Mouse (Mus musculus): ENCODE data around the gene Rbms3. TPM values are rescaled to one million over a fixed set of nuclear protein-coding genes. Genes with fewer than 3 reads are reported as not detected.

The Rbms3 gene
- polyA plus RNA-seq, 1 experiment from 2014 or later, result 44.5 TPM

GRCm38 (mm10) chr9:116912493-116912847 is 717.2 kb downstream of the Rbms3 start:
- DNase-seq (ENCODE audit: low spot score) (no peak), ATAC-seq (replicated peaks; ENCODE audit: low FRiP score, low read depth) (no peak)
- Histone ChIP-seq H3K4me3 (replicated peaks; ENCODE audit: low read depth, low read length) (no peak overlapping the region), H3K4me1 (replicated peaks; ENCODE audit: insufficient read depth, low read length) (no peaks in the 10 kb centered on the region), H3K27me3 (ENCODE audit: insufficient read depth, low read length) (no peaks in the 10 kb centered on the region), H3K36me3 (ENCODE audit: insufficient read depth, low read length) (no peaks in the 10 kb centered on the region), H3K27ac (no peak overlapping the region), H3K9ac (ENCODE audit: low read depth, low read length) (no peak overlapping the region), H3K9me3 (replicated peaks; ENCODE audit: low read length) (no peaks in the 10 kb centered on the region), H3K4me2 (ENCODE audit: low read length) (no peak overlapping the region)
- no peak for TF ChIP-seq CTCF (IDR thresholded peaks at IDR 0.05; ENCODE audit: low read depth)
- WGBS, result 41% methylated on average over 3 of the region's 3 CpGs

GRCm38 (mm10) chr9:116911781-116912492 is 717.8 kb downstream of the Rbms3 start:
- Histone ChIP-seq H3K4me3 (replicated peaks; ENCODE audit: low read depth, low read length) (no peak overlapping the region), H3K36me3 (ENCODE audit: insufficient read depth, low read length) (no peaks in the 10 kb centered on the region), H3K4me2 (ENCODE audit: low read length) (no peak overlapping the region), H3K27ac (no peak overlapping the region), H3K9ac (ENCODE audit: low read depth, low read length) (no peak overlapping the region), H3K4me1 (replicated peaks; ENCODE audit: insufficient read depth, low read length) (no peaks in the 10 kb centered on the region), H3K27me3 (ENCODE audit: insufficient read depth, low read length) (no peaks in the 10 kb centered on the region), H3K9me3 (replicated peaks; ENCODE audit: low read length) (no peaks in the 10 kb centered on the region)
- 20% methylated on average over 2 of the region's 2 CpGs for WGBS
- TF ChIP-seq CTCF (IDR thresholded peaks at IDR 0.05; ENCODE audit: low read depth), result no peak
- peak; percentile 39 for DNase-seq (ENCODE audit: low spot score)
- ATAC-seq (replicated peaks; ENCODE audit: low FRiP score, low read depth), result no peak

GRCm38 (mm10) chr9:116909511-116909910 is 720.2 kb downstream of the Rbms3 start:
- no peaks in the 10 kb centered on the region for H3K4me1 ChIP-seq (replicated peaks; ENCODE audit: insufficient read depth, low read length)
- no peak for DNase-seq (ENCODE audit: low spot score)
- H3K9me3 ChIP-seq (replicated peaks; ENCODE audit: low read length), result no peaks in the 10 kb centered on the region
- no peak overlapping the region for H3K27ac ChIP-seq
- no peak overlapping the region for H3K4me2 ChIP-seq (ENCODE audit: low read length)
- H3K9ac ChIP-seq (ENCODE audit: low read depth, low read length), result no peak overlapping the region
- TF ChIP-seq CTCF (IDR thresholded peaks at IDR 0.05; ENCODE audit: low read depth), result no peak
- 69% methylated on average over 4 of the region's 4 CpGs for whole genome bisulfite sequencing
- no peaks in the 10 kb centered on the region for H3K27me3 ChIP-seq (ENCODE audit: insufficient read depth, low read length)
- ATAC-seq (replicated peaks; ENCODE audit: low FRiP score, low read depth), result no peak
- H3K36me3 ChIP-seq (ENCODE audit: insufficient read depth, low read length), result no peaks in the 10 kb centered on the region
- H3K4me3 ChIP-seq (replicated peaks; ENCODE audit: low read depth, low read length), result no peak overlapping the region

- H3K27ac ChIP-seq, result no peak overlapping the region
- no peaks in the 10 kb centered on the region for H3K36me3 ChIP-seq (ENCODE audit: insufficient read depth, low read length)
- WGBS, result 68% methylated on average over 4 of the region's 4 CpGs
- DNase-seq (ENCODE audit: low spot score), result no peak
- H3K9me3 ChIP-seq (replicated peaks; ENCODE audit: low read length), result no peaks in the 10 kb centered on the region
- no peaks in the 10 kb centered on the region for H3K27me3 ChIP-seq (ENCODE audit: insufficient read depth, low read length)
- no peaks in the 10 kb centered on the region; the same call in 1 of the 2 replicates for H3K4me1 ChIP-seq (replicated peaks; ENCODE audit: insufficient read depth, low read length)
- H3K4me3 ChIP-seq (replicated peaks; ENCODE audit: low read depth, low read length), result no peak overlapping the region
- H3K9ac ChIP-seq (ENCODE audit: low read depth, low read length), result no peak overlapping the region
- no peak for ATAC-seq (replicated peaks; ENCODE audit: low FRiP score, low read depth)
- peak; percentile 64 for TF ChIP-seq CTCF (IDR thresholded peaks at IDR 0.05; ENCODE audit: low read depth)
- no peak overlapping the region for H3K4me2 ChIP-seq (ENCODE audit: low read length)
These were observed 722.8 kb downstream of the Rbms3 start for GRCm38 (mm10) chr9:116906955-116907354.

- H3K4me2 ChIP-seq (ENCODE audit: low read length), result no peak overlapping the region
- DNase-seq (ENCODE audit: low spot score) (no peak), ATAC-seq (replicated peaks; ENCODE audit: low FRiP score, low read depth) (no peak)
- no peak overlapping the region for H3K9ac ChIP-seq (ENCODE audit: low read depth, low read length)
- H3K36me3 ChIP-seq (ENCODE audit: insufficient read depth, low read length), result no peaks in the 10 kb centered on the region
- H3K9me3 ChIP-seq (replicated peaks; ENCODE audit: low read length), result no peaks in the 10 kb centered on the region
- no peak overlapping the region for H3K4me3 ChIP-seq (replicated peaks; ENCODE audit: low read depth, low read length)
- 79% methylated on average over 2 of the region's 2 CpGs for WGBS
- no peak for TF ChIP-seq CTCF (IDR thresholded peaks at IDR 0.05; ENCODE audit: low read depth)
- H3K4me1 ChIP-seq (replicated peaks; ENCODE audit: insufficient read depth, low read length), result no peaks in the 10 kb centered on the region; the same call in 1 of the 2 replicates
- H3K27ac ChIP-seq, result no peak overlapping the region
- no peaks in the 10 kb centered on the region for H3K27me3 ChIP-seq (ENCODE audit: insufficient read depth, low read length)
These were observed 724.1 kb downstream of the Rbms3 start for GRCm38 (mm10) chr9:116905646-116906045.

- Histone ChIP-seq H3K36me3 (ENCODE audit: insufficient read depth, low read length) (no peaks in the 10 kb centered on the region), H3K4me3 (replicated peaks; ENCODE audit: low read depth, low read length) (no peak overlapping the region), H3K27ac (peak overlapping the region; percentile 58; the same call in 1 of the 2 replicates), H3K9me3 (replicated peaks; ENCODE audit: low read length) (no peaks in the 10 kb centered on the region), H3K4me1 (replicated peaks; ENCODE audit: insufficient read depth, low read length) (no peaks in the 10 kb centered on the region; the same call in 1 of the 2 replicates), H3K4me2 (ENCODE audit: low read length) (no peak overlapping the region), H3K27me3 (ENCODE audit: insufficient read depth, low read length) (no peaks in the 10 kb centered on the region), H3K9ac (ENCODE audit: low read depth, low read length) (no peak overlapping the region)
- WGBS, result 28% methylated on average over 11 of the region's 11 CpGs
- ATAC-seq (replicated peaks; ENCODE audit: low FRiP score, low read depth) (no peak), DNase-seq (ENCODE audit: low spot score) (peak; percentile 52)
- no peak for TF ChIP-seq CTCF (IDR thresholded peaks at IDR 0.05; ENCODE audit: low read depth)
These were observed 726.3 kb downstream of the Rbms3 start for GRCm38 (mm10) chr9:116903304-116903993.

Data from kidney, postnatal 0 days (tissue).